Mouse (Mus musculus) brain, embryonic 14.5 days (tissue): Measurements from ENCODE around the gene Mdga1.

Experiments used
- CTCF ChIP-seq: fragments of 200-500 bp; IDR thresholded peaks from 2 replicates; pipeline ENCODE4 v1.5.1; 2012; ENCODE audit warnings: inconsistent platforms, mild to moderate bottlenecking, moderate library complexity, borderline replicate concordance; ENCODE audit not compliant: insufficient read depth, insufficient read length; ENCODE audit errors: extremely low read depth
- POLR2A ChIP-seq: fragments of 200-500 bp; IDR thresholded peaks from 2 replicates; pipeline ENCODE4 v1.6.1; 2012; ENCODE audit warnings: mild to moderate bottlenecking, inconsistent platforms, borderline replicate concordance; ENCODE audit not compliant: poor library complexity, insufficient read depth, insufficient read length, severe bottlenecking; ENCODE audit errors: extremely low read depth

- no peak for TF ChIP-seq CTCF
- no peak for TF ChIP-seq POLR2A
Measured at GRCm38 (mm10) chr17:29800096-29800455, 169.8 kb downstream of the Mdga1 start.
